Mouse (Mus musculus) forebrain, embryonic 16.5 days (tissue): ENCODE results near the gene Rab5c. TPM values are rescaled to one million over a fixed set of nuclear protein-coding genes. Genes with fewer than 3 reads are reported as not detected.
A peak's percentile ranks its signal among the peaks of the same experiment; 100 is the strongest.

ENCODE experiments used
- ATAC-seq: fragments of 200-750 bp; cut with Nextera tagmentation; 2 replicates; pipeline ENCODE4 v1.8.0; 2017; ENCODE audit warnings: mild to moderate bottlenecking, moderate library complexity
- H3K27ac ChIP-seq: fragments of 300-500 bp; sonication (generic); 2 replicates; pipeline ENCODE4 v1.5.1; 2014; ENCODE audit warnings: low read length, control low read depth
- H3K27me3 ChIP-seq: fragments of 300-500 bp; sonication (generic); replicated peaks from 2 replicates; pipeline ENCODE4 v1.6.1; 2014; ENCODE audit warnings: low read length; ENCODE audit not compliant: control insufficient read depth, insufficient read depth
- H3K36me3 ChIP-seq: fragments of 300-500 bp; sonication (generic); 2 replicates; pipeline ENCODE4 v1.6.1; 2014; ENCODE audit not compliant: control insufficient read depth, insufficient read depth
- H3K4me1 ChIP-seq: fragments of 300-500 bp; sonication (generic); replicated peaks from 2 replicates; pipeline ENCODE4 v1.6.1; 2014; ENCODE audit warnings: low read length; ENCODE audit not compliant: control insufficient read depth, insufficient read depth
- H3K4me2 ChIP-seq: fragments of 300-500 bp; sonication (generic); 2 replicates; pipeline ENCODE4 v1.6.1; 2014; ENCODE audit warnings: mild to moderate bottlenecking, low read length, control low read depth
- H3K4me3 ChIP-seq: fragments of 300-500 bp; sonication (generic); replicated peaks from 2 replicates; pipeline ENCODE4 v1.5.1; 2014; ENCODE audit warnings: mild to moderate bottlenecking, low read length, control low read depth
- H3K9ac ChIP-seq: fragments of 300-500 bp; sonication (generic); replicated peaks from 2 replicates; pipeline ENCODE4 v1.6.1; 2014; ENCODE audit warnings: low read depth, low read length, control low read depth
- H3K9me3 ChIP-seq: fragments of 300-500 bp; sonication (generic); 2 replicates; pipeline ENCODE4 v1.6.1; 2016; ENCODE audit warnings: low read length; ENCODE audit not compliant: control insufficient read depth
- WGBS: fragments of 180-500 bp; shearing (Covaris S2); extraction: QIAGEN DNeasy Blood & Tissue Kit; methylation state at CpG from one replicate; pipeline ENCODE4 v1.1.7; 2014; 5-methylcytosine and 5-hydroxymethylcytosine counted together
- polyA plus RNA-seq: library from polyadenylated mRNA; unstranded; fragments of >200 nt; fragmentation: Nextera tagmentation; extraction: Ambion mirVana; gene quantifications from 2 replicates; pipeline ENCODE4 v1.2.1, GENCODE M21; 2015

Gene Rab5c
- polyA plus RNA-seq, 1 experiment from 2014 or later, result 38.9 TPM

- H3K4me3 ChIP-seq, result no peak overlapping the region
- no peak for ATAC-seq
- H3K27ac ChIP-seq, result no peak overlapping the region
- no peaks in the 10 kb centered on the region for H3K9me3 ChIP-seq
- 10% methylated on average over 6 of the region's 6 CpGs for WGBS
- no peak overlapping the region for H3K9ac ChIP-seq
- H3K4me2 ChIP-seq, result no peak overlapping the region
- no peaks in the 10 kb centered on the region; the same call in 1 of the 2 replicates for H3K27me3 ChIP-seq
- no peaks in the 10 kb centered on the region for H3K4me1 ChIP-seq
- no peaks in the 10 kb centered on the region for H3K36me3 ChIP-seq
Measured at GRCm38 (mm10) chr11:100745085-100745484, 7.1 kb upstream of the Rab5c start.

GRCm38 (mm10) chr11:100741348-100741747 lies 3.3 kb upstream of the Rab5c start:
- H3K36me3 ChIP-seq, result no peaks in the 10 kb centered on the region
- H3K4me1 ChIP-seq, result peaks cover 15% of the 10 kb centered on the region
- no peak overlapping the region for H3K4me3 ChIP-seq
- no peak for ATAC-seq
- 83% methylated on average over 6 of the region's 6 CpGs for WGBS
- no peak overlapping the region for H3K27ac ChIP-seq
- no peak overlapping the region for H3K9ac ChIP-seq
- H3K4me2 ChIP-seq, result no peak overlapping the region
- H3K27me3 ChIP-seq, result no peaks in the 10 kb centered on the region
- no peaks in the 10 kb centered on the region for H3K9me3 ChIP-seq

- H3K27me3 ChIP-seq, result no peaks in the 10 kb centered on the region
- H3K4me3 ChIP-seq, result peak overlapping the region; percentile 83
- H3K4me2 ChIP-seq, result peak overlapping the region; percentile 59
- ATAC-seq, result no peak
- no peaks in the 10 kb centered on the region for H3K9me3 ChIP-seq
- no peak overlapping the region for H3K27ac ChIP-seq
- 12% methylated on average over 5 of the region's 5 CpGs for WGBS
- H3K9ac ChIP-seq, result peak overlapping the region; percentile 68; the same call in 1 of the 2 replicates
- no peaks in the 10 kb centered on the region for H3K36me3 ChIP-seq
- H3K4me1 ChIP-seq, result peaks cover 21% of the 10 kb centered on the region
Measured at GRCm38 (mm10) chr11:100738749-100739148, 734 bp upstream of the Rab5c start.

GRCm38 (mm10) chr11:100737105-100737733 lies 796 bp downstream of the Rab5c start:
- Histone ChIP-seq H3K4me1 (peaks cover 21% of the 10 kb centered on the region), H3K27ac (no peak overlapping the region), H3K36me3 (no peaks in the 10 kb centered on the region; the same call in 1 of the 2 replicates), H3K9me3 (no peaks in the 10 kb centered on the region), H3K4me3 (peak overlapping the region; percentile 83), H3K4me2 (peak overlapping the region; percentile 89), H3K9ac (peak overlapping the region; percentile 86), H3K27me3 (no peaks in the 10 kb centered on the region)
- ATAC-seq, result no peak
- WGBS, result 0% methylated on average over 13 of the region's 13 CpGs

- ATAC-seq, result no peak
- 82% methylated on average over 4 of the region's 4 CpGs for WGBS
- Histone ChIP-seq H3K9me3 (no peaks in the 10 kb centered on the region), H3K36me3 (no peaks in the 10 kb centered on the region; the same call in 1 of the 2 replicates), H3K27ac (no peak overlapping the region), H3K27me3 (no peaks in the 10 kb centered on the region), H3K4me2 (peak overlapping the region; percentile 89), H3K4me1 (peaks cover 21% of the 10 kb centered on the region), H3K9ac (no peak overlapping the region), H3K4me3 (peak overlapping the region; percentile 83; the same call in 1 of the 2 replicates)
Measured at GRCm38 (mm10) chr11:100736746-100737080, 1.3 kb downstream of the Rab5c start.

GRCm38 (mm10) chr11:100735954-100736745 lies 1.9 kb downstream of the Rab5c start:
- WGBS, result 85% methylated on average over 14 of the region's 14 CpGs
- Histone ChIP-seq H3K27ac (no peak overlapping the region), H3K36me3 (no peaks in the 10 kb centered on the region; the same call in 1 of the 2 replicates), H3K9ac (no peak overlapping the region), H3K4me1 (peaks cover 21% of the 10 kb centered on the region), H3K9me3 (no peaks in the 10 kb centered on the region), H3K4me2 (no peak overlapping the region), H3K27me3 (no peaks in the 10 kb centered on the region), H3K4me3 (no peak overlapping the region)
- no peak for ATAC-seq

GRCm38 (mm10) chr11:100735134-100735865 lies 2.7 kb downstream of the Rab5c start:
- H3K36me3 ChIP-seq, result no peaks in the 10 kb centered on the region; the same call in 1 of the 2 replicates
- H3K27me3 ChIP-seq, result no peaks in the 10 kb centered on the region
- no peak overlapping the region for H3K4me2 ChIP-seq
- ATAC-seq, result no peak
- H3K4me1 ChIP-seq, result peaks cover 21% of the 10 kb centered on the region
- H3K27ac ChIP-seq, result no peak overlapping the region
- H3K9me3 ChIP-seq, result no peaks in the 10 kb centered on the region
- 89% methylated on average over 9 of the region's 9 CpGs for WGBS
- no peak overlapping the region for H3K9ac ChIP-seq
- H3K4me3 ChIP-seq, result no peak overlapping the region

GRCm38 (mm10) chr11:100730477-100731205 lies 7.4 kb downstream of the Rab5c start:
- Histone ChIP-seq H3K4me3 (no peak overlapping the region), H3K9ac (no peak overlapping the region), H3K27me3 (no peaks in the 10 kb centered on the region), H3K27ac (no peak overlapping the region), H3K4me1 (0 out of 2 replicates have a peak, but pooled peaks cover 2% of the 10 kb centered on the region), H3K36me3 (no peaks in the 10 kb centered on the region; the same call in 1 of the 2 replicates), H3K9me3 (no peaks in the 10 kb centered on the region), H3K4me2 (no peak overlapping the region)
- no peak for ATAC-seq
- 86% methylated on average over 6 of the region's 6 CpGs for WGBS
